Mouse (Mus musculus): ENCODE results near the gene Rnasel. TPM values are rescaled to one million over a fixed set of nuclear protein-coding genes. Genes with fewer than 3 reads are reported as not detected.

Rnasel gene
- total and polyA plus RNA-seq, 3 experiments: 8.4 to 18.8 (median 9.2) TPM

DNA sequence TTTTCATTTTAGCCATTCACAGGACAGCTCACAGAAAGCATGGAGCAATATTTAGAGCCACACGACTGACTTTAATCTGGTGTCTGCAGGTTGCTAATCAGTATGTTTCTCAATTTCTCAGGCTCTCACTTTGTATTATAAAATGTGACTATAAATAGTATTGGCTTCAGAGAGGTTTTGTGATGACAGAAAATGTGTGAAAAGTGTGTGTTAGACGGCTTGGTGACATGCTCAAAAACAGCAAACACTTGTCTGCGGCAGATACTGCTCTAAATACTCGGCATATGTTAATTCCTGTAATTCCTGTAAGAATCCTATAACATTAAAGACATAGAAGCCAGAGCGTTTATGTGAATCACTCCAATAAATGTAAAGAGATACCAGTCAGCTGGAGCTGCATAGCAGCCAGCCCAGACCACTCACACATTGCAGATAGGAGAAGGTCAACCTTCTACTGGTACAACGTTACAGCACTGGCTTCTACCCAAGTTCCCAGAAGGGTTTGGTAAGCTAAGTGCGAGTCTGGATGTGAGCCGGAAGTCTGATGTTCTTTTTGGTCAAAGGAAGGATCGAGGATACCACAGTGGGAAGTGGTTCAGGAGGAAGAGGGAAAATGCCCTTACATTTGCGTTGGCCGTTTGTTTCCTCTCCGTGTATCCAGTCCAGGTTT lies 1.2 kb upstream of the Rnasel start:
- Histone ChIP-seq H3K9ac (ENCODE audit: insufficient read depth, low read depth) (no peak overlapping the region), H3K27ac (ENCODE audit: insufficient read depth, low read depth) (no peak overlapping the region), H3K27me3 (replicated peaks) (no peaks in the 10 kb centered on the region), H3K9me3 (replicated peaks; ENCODE audit: low read length) (no peaks in the 10 kb centered on the region), H3K4me2 (ENCODE audit: insufficient read depth, low read depth, poor library complexity, severe bottlenecking) (no peak overlapping the region), H3K4me1 (ENCODE audit: control insufficient read depth in 1 of 2, insufficient read depth in 2 of 2) (peaks cover 3 to 34% of the 10 kb centered on the region in 2 experiments; a peak in 3 of 4 replicates), H3K36me3 (replicated peaks in 1 of 2; ENCODE audit: control insufficient read depth in 1 of 2, insufficient read depth in 1 of 2, low read length in 1 of 2) (no peaks in the 10 kb centered on the region), H3K79me2 (replicated peaks; ENCODE audit: control insufficient read depth, extremely low read depth, insufficient read depth, poor library complexity, severe bottlenecking) (no peaks in the 10 kb centered on the region), H3K4me3 (replicated peaks in 1 of 3; ENCODE audit: low read depth in 2 of 3, low read length in 2 of 3, poor library complexity in 1 of 3) (no peak overlapping the region)
- in situ Hi-C loops (cut with MboI; ENCODE audit: low pct_ligation_motif_present, low pct_unique_long_range_greater_than_20kb, low sequenced_read_pairs) (loop anchor here (5.0 kb wide), 2 partner anchors 54 to 191 kb away; no protein-coding TSS in a partner anchor), dilution Hi-C loops (cut with MboI; ENCODE audit: extremely low pct_ligation_motif_present, extremely low pct_unique_long_range_greater_than_20kb, low sequenced_read_pairs) (no loop called here)
- DNase-seq (ENCODE audit: extremely low read depth): no peak
- TF ChIP-seq ZKSCAN1 (IDR thresholded peaks at IDR 0.05; ENCODE audit: borderline replicate concordance, low read depth, low read length) (no peak), SIN3A (IDR thresholded peaks at IDR 0.05; ENCODE audit: low read length) (no peak), MAX (IDR thresholded peaks at IDR 0.05; ENCODE audit: low read length) (no peak), ETS1 (conservative IDR thresholded peaks at IDR 0.05; ENCODE audit: low read depth, low read length) (no peak), UBTF (IDR thresholded peaks at IDR 0.05; ENCODE audit: low read depth, low read length) (no peak)

DNA sequence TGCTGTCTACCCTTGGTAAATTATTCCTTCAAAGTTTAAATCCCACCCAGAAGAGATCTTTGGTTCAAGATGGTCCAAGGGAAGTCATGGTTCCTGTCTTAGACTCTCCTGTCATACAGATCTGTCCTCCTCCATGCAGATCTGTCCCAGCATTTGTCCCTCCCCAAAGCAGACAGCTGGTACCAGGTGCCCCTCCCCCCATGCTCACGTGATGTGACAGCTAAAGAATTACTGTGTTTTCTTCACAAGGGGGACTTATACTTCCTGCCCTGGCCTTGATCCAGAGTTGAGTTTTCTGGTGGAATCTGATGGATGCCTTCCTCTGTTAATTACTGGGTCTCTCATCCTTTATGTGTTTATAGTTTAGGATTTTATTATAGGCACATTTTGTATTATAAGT lies 677 bp upstream of the Rnasel start:
- Histone ChIP-seq H3K9ac (ENCODE audit: insufficient read depth, low read depth) (peak overlapping the region; percentile 64; the same call in 1 of the 2 replicates), H3K9me3 (replicated peaks; ENCODE audit: low read length) (no peaks in the 10 kb centered on the region), H3K27me3 (replicated peaks) (no peaks in the 10 kb centered on the region), H3K4me1 (ENCODE audit: control insufficient read depth in 1 of 2, insufficient read depth in 2 of 2) (peaks cover 3 to 38% of the 10 kb centered on the region in 2 experiments; a peak in 3 of 4 replicates), H3K4me2 (ENCODE audit: insufficient read depth, low read depth, poor library complexity, severe bottlenecking) (0 out of 2 replicates have a peak overlapping the region, but pooled peaks have one; percentile 86), H3K27ac (ENCODE audit: insufficient read depth, low read depth) (no peak overlapping the region), H3K79me2 (replicated peaks; ENCODE audit: control insufficient read depth, extremely low read depth, insufficient read depth, poor library complexity, severe bottlenecking) (no peaks in the 10 kb centered on the region), H3K36me3 (replicated peaks in 1 of 2; ENCODE audit: control insufficient read depth in 1 of 2, insufficient read depth in 1 of 2, low read length in 1 of 2) (peaks cover 0 to 1% of the 10 kb centered on the region in 2 experiments), H3K4me3 (replicated peaks in 1 of 3; ENCODE audit: low read depth in 2 of 3, low read length in 2 of 3, poor library complexity in 1 of 3) (peak overlapping the region in 2 of 3 experiments; percentile 56 to 57)
- DNase-seq (ENCODE audit: extremely low read depth): peak; percentile 66
- in situ Hi-C loops (cut with MboI; ENCODE audit: low pct_ligation_motif_present, low pct_unique_long_range_greater_than_20kb, low sequenced_read_pairs): loop anchor here (5.0 kb wide), 2 partner anchors 54 to 191 kb away; no protein-coding TSS in a partner anchor
- dilution Hi-C loops (cut with MboI; ENCODE audit: extremely low pct_ligation_motif_present, extremely low pct_unique_long_range_greater_than_20kb, low sequenced_read_pairs): no loop called here
- TF ChIP-seq MAZ (IDR thresholded peaks at IDR 0.05; ENCODE audit: low read depth, low read length) (0 out of 2 replicates have a peak, but pooled peaks have one; percentile 15), ZMIZ1 (IDR thresholded peaks at IDR 0.05; ENCODE audit: low read depth, low read length) (no peak), BHLHE40 (IDR thresholded peaks at IDR 0.05; ENCODE audit: low read depth, low read length) (peak; percentile 93), JUND (conservative IDR thresholded peaks at IDR 0.05; ENCODE audit: low read depth, low read length) (no peak), ZC3H11A (IDR thresholded peaks at IDR 0.05; ENCODE audit: low read depth, low read length) (no peak), MAX (IDR thresholded peaks at IDR 0.05; ENCODE audit: low read length) (peak; percentile 40; the same call in 1 of the 2 replicates), MXI1 (IDR thresholded peaks at IDR 0.05; ENCODE audit: low read depth, low read length) (no peak), JUN (IDR thresholded peaks at IDR 0.05; ENCODE audit: insufficient read depth, low read depth, low read length) (no peak), USF1 (IDR thresholded peaks at IDR 0.05; ENCODE audit: low read depth, low read length) (peak; percentile 76), ELF1 (IDR thresholded peaks at IDR 0.05; ENCODE audit: low read depth, low read length) (peak; percentile 21; the same call in 1 of the 2 replicates), USF2 (conservative IDR thresholded peaks at IDR 0.05; ENCODE audit: low read depth, low read length) (peak; percentile 62), TBP (conservative IDR thresholded peaks at IDR 0.05; ENCODE audit: low read depth, low read length) (no peak), ETS1 (conservative IDR thresholded peaks at IDR 0.05; ENCODE audit: low read depth, low read length) (peak; percentile 42), CHD2 (IDR thresholded peaks at IDR 0.05; ENCODE audit: low read length) (0 out of 2 replicates have a peak, but pooled peaks have one; percentile 31), SIN3A (IDR thresholded peaks at IDR 0.05; ENCODE audit: low read length) (no peak; the same call in 1 of the 2 replicates)

Measured in CH12.LX (cell line).